Mouse (Mus musculus): ENCODE results near the gene Mroh2a. TPM values are rescaled to one million over a fixed set of nuclear protein-coding genes. Genes with fewer than 3 reads are reported as not detected.

Gene Mroh2a
- polyA plus RNA-seq (2014; fragmentation: Nextera tagmentation; extraction: Ambion mirVana), result 1.3 and 1.4 TPM in 2 replicates

DNA sequence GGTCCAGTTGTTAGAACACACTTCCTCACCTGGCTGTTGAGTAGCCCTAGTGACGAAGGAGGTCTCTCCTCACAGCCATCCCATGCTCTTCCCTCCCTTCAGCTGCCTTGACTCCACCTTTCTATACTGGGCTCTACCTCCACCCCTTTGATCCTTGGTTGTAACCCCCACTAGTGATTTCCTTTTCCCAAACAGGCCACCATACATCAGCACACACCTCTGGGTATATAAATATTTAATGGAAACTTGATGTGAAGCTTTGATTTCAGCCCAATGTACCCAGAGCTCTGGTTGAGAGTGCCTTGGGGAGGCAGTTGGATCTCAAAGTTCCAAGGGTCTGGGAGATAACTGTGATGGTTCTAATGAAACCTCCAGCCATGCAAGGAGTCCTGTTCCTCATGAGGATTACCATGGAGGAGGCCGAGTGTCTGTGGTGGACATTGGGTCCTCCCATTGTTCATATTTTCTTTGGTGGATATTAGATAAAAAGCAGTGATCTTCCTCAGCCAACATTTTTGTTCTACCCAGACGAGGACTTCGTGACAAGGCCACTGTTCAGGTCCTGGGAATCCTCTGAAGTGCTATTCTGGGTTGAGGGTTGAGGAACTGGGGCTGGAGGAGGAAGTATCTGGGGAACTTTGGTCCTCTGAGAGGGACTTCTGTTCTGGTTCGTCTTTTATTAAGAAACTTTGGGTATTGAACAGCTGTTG, at the start of gene Mroh2a:
Gene Mroh2a (plus strand): TSS at position 317 of the 710 bp plus-strand sequence.
- 59% methylated on average over 5 of the region's 5 CpGs for WGBS

DNA sequence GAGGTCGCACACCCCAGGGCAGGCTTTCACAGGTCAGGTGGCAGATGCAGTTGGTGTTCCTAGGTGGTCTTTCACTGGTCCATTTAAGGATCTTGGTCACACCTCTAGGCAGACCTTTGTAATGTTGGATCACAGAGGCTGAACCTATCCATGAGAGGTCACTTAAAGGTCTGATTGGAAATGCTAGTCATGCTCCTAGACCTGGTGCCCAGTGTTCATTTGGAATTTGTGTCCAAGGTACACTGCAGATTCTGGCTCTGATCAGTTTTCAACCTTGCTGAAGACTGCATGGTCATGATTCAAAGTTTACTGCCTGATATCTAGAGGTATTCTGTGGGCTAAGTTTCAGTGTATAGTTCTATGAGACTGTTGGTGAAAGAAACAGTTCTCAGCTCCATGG, 47.1 kb upstream of the Mroh2a start:
- H3K36me3 ChIP-seq (ENCODE audit: control insufficient read depth, insufficient read depth, low read length), result no peaks in the 10 kb centered on the region
- H3K4me2 ChIP-seq (ENCODE audit: low read depth), result no peak overlapping the region
- H3K27me3 ChIP-seq (ENCODE audit: control insufficient read depth, insufficient read depth, low read length), result no peaks in the 10 kb centered on the region
- 94% methylated on average over 1 of the region's 1 CpGs for WGBS
- ATAC-seq (ENCODE audit: insufficient read depth, low FRiP score, low TSS enrichment), result no peak
- no peak overlapping the region for H3K9ac ChIP-seq (ENCODE audit: low read length)
- no peaks in the 10 kb centered on the region for H3K4me1 ChIP-seq (ENCODE audit: control insufficient read depth, insufficient read depth, low read length)
- H3K27ac ChIP-seq (ENCODE audit: low read depth, low read length), result no peak overlapping the region
- DNase-seq (ENCODE audit: low spot score), result no peak
- H3K9me3 ChIP-seq (ENCODE audit: control insufficient read depth, low read length), result no peaks in the 10 kb centered on the region
- H3K4me3 ChIP-seq (ENCODE audit: low read depth, low read length), result no peak overlapping the region

More for the DNA sequence above, at the start of gene Mroh2a:
- H3K4me3 ChIP-seq (ENCODE audit: low read depth, low read length), result no peak within 1 kb of the TSS
- H3K4me2 ChIP-seq (ENCODE audit: low read depth), result no peak within 1 kb of the TSS
- DNase-seq (ENCODE audit: low spot score) (no peak), ATAC-seq (ENCODE audit: insufficient read depth, low FRiP score, low TSS enrichment) (no peak)
- no peaks in the 10 kb centered on the region for H3K27me3 ChIP-seq (ENCODE audit: control insufficient read depth, insufficient read depth, low read length)
- H3K27ac ChIP-seq (ENCODE audit: low read depth, low read length), result no peak within 1 kb of the TSS
- no peak within 1 kb of the TSS for H3K9ac ChIP-seq (ENCODE audit: low read length)
- no peaks in the 10 kb centered on the region for H3K4me1 ChIP-seq (ENCODE audit: control insufficient read depth, insufficient read depth, low read length)
- peaks cover 66% of the 10 kb centered on the region for H3K9me3 ChIP-seq (ENCODE audit: control insufficient read depth, low read length)
- no peaks in the 10 kb centered on the region for H3K36me3 ChIP-seq (ENCODE audit: control insufficient read depth, insufficient read depth, low read length)

DNA sequence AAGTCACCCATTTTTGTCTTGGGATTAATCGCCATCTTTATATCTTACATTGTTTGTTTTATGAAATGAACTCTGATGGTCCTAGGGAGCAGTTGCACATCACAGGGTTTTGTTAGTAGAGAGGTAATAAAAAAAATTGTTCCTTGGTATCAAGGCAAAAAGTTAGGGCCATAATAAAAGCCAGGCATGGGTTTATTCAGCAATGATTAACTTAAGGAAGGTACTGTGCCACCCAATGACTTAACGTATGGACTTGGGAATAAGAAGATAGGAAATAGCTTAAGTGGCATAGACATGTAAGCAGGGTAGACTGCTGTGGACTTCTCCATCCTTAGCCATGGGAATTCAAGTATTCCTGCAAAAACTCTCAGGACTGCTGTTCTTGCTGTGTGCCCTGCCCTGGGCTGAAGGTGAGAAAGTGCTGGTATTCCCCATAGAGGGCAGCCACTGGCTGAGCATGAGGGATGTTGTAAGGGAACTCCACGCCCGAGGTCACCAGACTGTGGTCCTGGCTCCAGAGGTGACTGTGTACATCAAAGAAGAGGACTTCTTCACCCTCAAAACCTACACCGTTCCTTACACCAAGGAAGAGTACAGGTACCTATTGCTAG, 40.4 kb upstream of the Mroh2a start:
- H3K27ac ChIP-seq (ENCODE audit: low read depth, low read length), result no peak overlapping the region
- H3K36me3 ChIP-seq (ENCODE audit: control insufficient read depth, insufficient read depth, low read length), result no peaks in the 10 kb centered on the region
- no peak overlapping the region for H3K4me2 ChIP-seq (ENCODE audit: low read depth)
- H3K9me3 ChIP-seq (ENCODE audit: control insufficient read depth, low read length), result no peaks in the 10 kb centered on the region
- no peak overlapping the region for H3K4me3 ChIP-seq (ENCODE audit: low read depth, low read length)
- ATAC-seq (ENCODE audit: insufficient read depth, low FRiP score, low TSS enrichment) (no peak), DNase-seq (ENCODE audit: low spot score) (no peak)
- H3K27me3 ChIP-seq (ENCODE audit: control insufficient read depth, insufficient read depth, low read length), result no peaks in the 10 kb centered on the region
- 89% methylated on average over 5 of the region's 5 CpGs for WGBS
- H3K4me1 ChIP-seq (ENCODE audit: control insufficient read depth, insufficient read depth, low read length), result no peaks in the 10 kb centered on the region
- H3K9ac ChIP-seq (ENCODE audit: low read length), result no peak overlapping the region

DNA sequence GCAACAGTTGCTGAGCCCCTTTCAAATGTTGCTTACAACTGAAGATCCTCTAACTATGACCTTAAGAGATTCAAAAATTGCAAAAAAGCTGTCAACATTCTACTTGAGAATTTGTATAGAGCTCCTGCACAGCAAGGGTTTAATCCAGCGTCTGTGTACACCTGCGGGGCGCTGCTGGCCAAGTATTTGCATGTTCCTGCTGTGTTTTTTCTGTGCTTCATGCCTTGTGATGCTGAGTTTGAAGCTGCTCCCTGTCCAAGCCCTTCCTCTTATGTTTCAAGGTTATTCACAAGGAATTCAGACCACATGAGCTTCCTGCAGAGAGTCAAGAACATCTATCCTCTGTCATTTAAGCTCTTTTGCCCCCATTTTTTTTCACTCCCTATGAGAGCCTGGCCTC, 34.6 kb upstream of the Mroh2a start:
- WGBS, result 78% methylated on average over 3 of the region's 3 CpGs
- no peak for DNase-seq (ENCODE audit: low spot score)
- H3K4me2 ChIP-seq (ENCODE audit: low read depth), result no peak overlapping the region

DNA sequence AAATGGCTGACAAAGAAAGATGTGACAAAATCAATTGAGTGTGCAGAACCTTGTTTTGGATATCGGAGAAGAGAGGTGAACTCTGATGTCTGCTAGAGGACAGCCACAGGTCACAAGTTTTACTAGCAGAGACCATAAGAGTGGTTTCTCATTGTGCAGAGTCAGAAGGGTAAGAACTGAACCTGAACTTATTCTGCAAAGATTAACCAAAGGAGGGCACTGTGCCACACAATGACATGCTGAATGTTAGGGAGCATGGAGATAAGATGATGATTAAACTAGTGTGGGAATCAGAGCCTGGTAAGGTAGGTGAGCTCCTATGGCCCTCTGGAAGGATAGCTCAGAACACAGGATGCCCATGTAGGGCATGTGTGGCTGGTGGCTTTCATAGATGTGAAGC, 31.1 kb upstream of the Mroh2a start:
- Histone ChIP-seq H3K4me3 (ENCODE audit: low read depth, low read length) (no peak overlapping the region), H3K4me2 (ENCODE audit: low read depth) (no peak overlapping the region), H3K9me3 (ENCODE audit: control insufficient read depth, low read length) (no peaks in the 10 kb centered on the region), H3K9ac (ENCODE audit: low read length) (no peak overlapping the region), H3K4me1 (ENCODE audit: control insufficient read depth, insufficient read depth, low read length) (no peaks in the 10 kb centered on the region), H3K27me3 (ENCODE audit: control insufficient read depth, insufficient read depth, low read length) (no peaks in the 10 kb centered on the region), H3K27ac (ENCODE audit: low read depth, low read length) (no peak overlapping the region), H3K36me3 (ENCODE audit: control insufficient read depth, insufficient read depth, low read length) (no peaks in the 10 kb centered on the region)
- ATAC-seq (ENCODE audit: insufficient read depth, low FRiP score, low TSS enrichment) (no peak), DNase-seq (ENCODE audit: low spot score) (no peak)
- WGBS, result 83% methylated on average over 1 of the region's 1 CpGs

More for the DNA sequence above, 34.6 kb upstream of the Mroh2a start:
- no peak overlapping the region for H3K27ac ChIP-seq (ENCODE audit: low read depth, low read length)
- no peaks in the 10 kb centered on the region for H3K9me3 ChIP-seq (ENCODE audit: control insufficient read depth, low read length)
- H3K9ac ChIP-seq (ENCODE audit: low read length), result no peak overlapping the region
- no peaks in the 10 kb centered on the region for H3K27me3 ChIP-seq (ENCODE audit: control insufficient read depth, insufficient read depth, low read length)
- H3K4me3 ChIP-seq (ENCODE audit: low read depth, low read length), result no peak overlapping the region
- ATAC-seq (ENCODE audit: insufficient read depth, low FRiP score, low TSS enrichment), result no peak
- H3K4me1 ChIP-seq (ENCODE audit: control insufficient read depth, insufficient read depth, low read length), result no peaks in the 10 kb centered on the region
- H3K36me3 ChIP-seq (ENCODE audit: control insufficient read depth, insufficient read depth, low read length), result no peaks in the 10 kb centered on the region

DNA sequence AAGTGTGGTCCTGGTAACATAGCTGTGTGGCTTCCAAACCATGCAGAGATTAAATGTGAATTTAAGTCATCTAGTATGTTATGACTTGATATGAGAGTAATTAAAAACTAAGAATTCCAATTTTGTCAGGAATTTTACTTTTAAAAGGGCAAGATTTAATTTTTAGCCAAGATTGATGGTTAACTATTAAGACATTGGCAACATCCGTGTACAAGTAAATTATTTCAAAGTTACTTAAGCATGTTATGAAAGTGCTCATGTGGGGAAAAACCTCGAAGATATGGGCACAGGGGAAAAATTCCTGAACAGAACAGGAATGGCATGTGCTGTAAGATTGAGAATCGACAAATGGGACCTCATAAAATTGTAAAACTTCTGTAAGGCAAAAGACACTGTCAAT, 29.3 kb upstream of the Mroh2a start:
- Histone ChIP-seq H3K4me2 (ENCODE audit: low read depth) (no peak overlapping the region), H3K36me3 (ENCODE audit: control insufficient read depth, insufficient read depth, low read length) (no peaks in the 10 kb centered on the region), H3K27me3 (ENCODE audit: control insufficient read depth, insufficient read depth, low read length) (no peaks in the 10 kb centered on the region), H3K4me1 (ENCODE audit: control insufficient read depth, insufficient read depth, low read length) (no peaks in the 10 kb centered on the region), H3K27ac (ENCODE audit: low read depth, low read length) (no peak overlapping the region), H3K4me3 (ENCODE audit: low read depth, low read length) (no peak overlapping the region), H3K9me3 (ENCODE audit: control insufficient read depth, low read length) (no peaks in the 10 kb centered on the region), H3K9ac (ENCODE audit: low read length) (no peak overlapping the region)
- DNase-seq (ENCODE audit: low spot score) (no peak), ATAC-seq (ENCODE audit: insufficient read depth, low FRiP score, low TSS enrichment) (no peak)
- WGBS, result 83% methylated on average over 3 of the region's 3 CpGs

DNA sequence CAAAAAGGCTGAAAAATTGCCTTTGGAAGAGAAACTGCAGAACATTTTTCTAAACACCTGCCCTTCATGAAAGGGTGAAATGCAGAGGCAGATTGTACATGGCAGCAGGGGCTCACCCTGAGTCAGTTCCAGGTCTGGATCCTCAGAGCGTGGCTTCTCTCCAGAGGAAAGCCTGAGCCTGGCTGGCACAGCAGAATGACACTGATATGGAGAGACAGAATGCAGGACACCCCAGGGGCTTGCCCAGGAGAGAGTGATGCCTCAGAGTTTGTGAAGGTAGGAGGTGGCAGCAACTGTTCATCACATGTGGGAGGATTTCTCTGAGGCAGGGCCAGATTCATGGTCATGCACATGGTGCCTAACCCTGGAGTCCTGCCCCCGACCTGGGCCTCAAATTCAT, 26.8 kb upstream of the Mroh2a start:
- WGBS, result 88% methylated on average over 2 of the region's 2 CpGs
- H3K4me2 ChIP-seq (ENCODE audit: low read depth), result no peak overlapping the region

DNA sequence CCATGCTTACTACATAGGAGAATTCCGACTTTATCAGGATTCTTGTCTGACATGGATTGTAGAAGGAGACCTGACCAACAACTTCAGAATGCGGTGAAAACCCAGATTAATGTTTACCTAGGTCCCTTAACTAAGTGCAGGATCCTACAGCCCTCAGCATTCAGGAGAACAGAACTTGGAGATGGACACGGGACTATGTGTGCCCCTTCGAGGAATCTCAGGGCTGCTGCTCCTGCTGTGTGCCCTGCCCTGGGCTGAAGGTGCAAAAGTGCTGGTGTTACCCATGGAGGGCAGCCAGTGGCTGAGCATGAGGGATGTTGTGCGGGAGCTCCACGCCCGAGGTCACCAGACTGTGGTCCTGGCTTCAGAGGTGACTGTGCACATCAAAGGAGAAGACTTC, 26.3 kb upstream of the Mroh2a start, which contains the start of gene Ugt1a2:
Gene Ugt1a2 (plus strand): TSS at position 146 of the 400 bp plus-strand sequence.
- no peak for ATAC-seq (ENCODE audit: insufficient read depth, low FRiP score, low TSS enrichment)
- H3K4me1 ChIP-seq (ENCODE audit: control insufficient read depth, insufficient read depth, low read length), result no peaks in the 10 kb centered on the region
- H3K27me3 ChIP-seq (ENCODE audit: control insufficient read depth, insufficient read depth, low read length), result no peaks in the 10 kb centered on the region
- no peaks in the 10 kb centered on the region for H3K36me3 ChIP-seq (ENCODE audit: control insufficient read depth, insufficient read depth, low read length)
- no peak for DNase-seq (ENCODE audit: low spot score)
- 80% methylated on average over 7 of the region's 7 CpGs for WGBS
- no peak within 1 kb of the TSS for H3K4me2 ChIP-seq (ENCODE audit: low read depth)
- H3K4me3 ChIP-seq (ENCODE audit: low read depth, low read length), result no peak within 1 kb of the TSS
- no peak within 1 kb of the TSS for H3K27ac ChIP-seq (ENCODE audit: low read depth, low read length)
- no peak within 1 kb of the TSS for H3K9ac ChIP-seq (ENCODE audit: low read length)
- no peaks in the 10 kb centered on the region for H3K9me3 ChIP-seq (ENCODE audit: control insufficient read depth, low read length)

More for the DNA sequence above, 26.8 kb upstream of the Mroh2a start:
- Histone ChIP-seq H3K4me3 (ENCODE audit: low read depth, low read length) (no peak overlapping the region), H3K9ac (ENCODE audit: low read length) (no peak overlapping the region), H3K4me1 (ENCODE audit: control insufficient read depth, insufficient read depth, low read length) (no peaks in the 10 kb centered on the region), H3K27ac (ENCODE audit: low read depth, low read length) (no peak overlapping the region), H3K36me3 (ENCODE audit: control insufficient read depth, insufficient read depth, low read length) (no peaks in the 10 kb centered on the region), H3K27me3 (ENCODE audit: control insufficient read depth, insufficient read depth, low read length) (no peaks in the 10 kb centered on the region), H3K9me3 (ENCODE audit: control insufficient read depth, low read length) (no peaks in the 10 kb centered on the region)
- no peak for DNase-seq (ENCODE audit: low spot score)
- no peak for ATAC-seq (ENCODE audit: insufficient read depth, low FRiP score, low TSS enrichment)

Measured in neural tube, embryonic 11.5 days (tissue).